Mouse (Mus musculus) olfactory bulb, adult 2 months (tissue): Measurements from ENCODE around the gene Lmcd1.

Experiments used
- CTCF ChIP-seq: fragments of 200-500 bp; IDR thresholded peaks from 2 replicates; pipeline ENCODE4 v1.5.1; 2012; ENCODE audit warnings: low read depth, mild to moderate bottlenecking, low read length, moderate library complexity; ENCODE audit not compliant: insufficient read depth
- POLR2A ChIP-seq: fragments of 200-500 bp; IDR thresholded peaks from 2 replicates; pipeline ENCODE4 v1.6.1; 2012; ENCODE audit warnings: mild to moderate bottlenecking, low read depth, low read length, moderate library complexity; ENCODE audit not compliant: insufficient read depth

DNA sequence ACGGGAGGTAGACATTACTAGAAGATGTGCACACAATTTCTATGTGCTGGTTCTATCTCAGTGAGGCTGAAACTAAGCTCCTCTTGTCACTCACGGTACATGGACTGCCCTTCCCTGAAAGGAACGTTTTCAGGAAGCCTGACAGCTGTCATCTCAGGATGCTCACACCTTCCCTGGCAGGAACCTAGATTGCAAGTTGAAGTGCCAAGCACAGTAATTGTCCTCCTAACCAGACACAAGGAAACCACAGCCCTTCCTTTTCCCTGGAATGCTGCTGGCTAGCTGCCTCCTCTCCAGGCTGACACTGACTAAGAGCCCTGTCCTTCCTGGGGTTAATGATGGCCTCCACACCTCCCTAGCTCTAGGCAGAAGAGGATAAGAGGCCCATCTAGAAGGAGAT is 21.7 kb downstream of the Lmcd1 start:
- TF ChIP-seq CTCF (no peak), POLR2A (no peak)
